ENCODE assay signal across 20 mouse cellular contexts in the genomic region with DNA sequence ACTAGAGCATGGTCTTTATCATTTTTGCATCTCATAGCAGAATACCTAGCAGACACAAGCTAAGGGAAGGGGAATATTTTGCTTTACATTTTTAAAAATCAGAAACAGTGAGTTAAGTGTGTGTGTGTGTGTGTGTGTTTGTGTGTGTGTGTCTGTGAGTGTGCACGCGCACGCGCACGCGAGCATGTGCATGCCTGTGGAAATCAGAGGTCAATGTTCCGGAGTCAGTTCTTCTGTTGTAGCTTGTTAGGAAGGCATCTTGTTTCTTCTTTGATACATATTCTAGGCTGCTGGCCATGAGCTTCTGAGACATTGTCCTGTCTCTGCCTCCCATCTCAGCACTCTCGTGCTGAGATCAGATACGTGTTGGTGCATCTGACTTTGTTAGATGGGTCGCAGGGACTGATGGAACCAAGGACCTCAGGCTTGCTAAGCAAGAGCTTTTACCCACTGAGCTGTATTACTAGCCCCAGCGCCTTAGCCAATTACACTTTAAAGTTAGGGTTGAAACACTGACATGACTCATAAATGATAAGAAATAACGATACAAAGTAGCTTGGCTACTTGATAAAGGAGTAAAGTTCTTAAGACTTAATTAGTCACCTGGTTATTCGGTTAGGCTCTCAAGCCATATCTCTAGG. TPM values are rescaled to one million over a fixed set of nuclear protein-coding genes. Genes with fewer than 3 reads are reported as not detected.
DNase-seq lines count a peak whose midpoint lies in the region; ATAC-seq and TF ChIP-seq lines count a peak whose summit lies in the region.
"Had no signal": no experiment of that assay in that cellular context is flagged by ENCODE, and none has a peak within 500 bp of the region (broad histone marks: within the 10 kb centered on the region; RNA-seq: fewer than 3 reads in every experiment).

No protein-coding gene starts in this region.

- no peak for TF ChIP-seq CTCF in bone marrow, adult 2 months (IDR thresholded peaks at IDR 0.05; ENCODE audit: control insufficient read depth, insufficient read depth, low read length)
- no peak for TF ChIP-seq CTCF in intestine, postnatal 0 days (IDR thresholded peaks at IDR 0.05; ENCODE audit: low read depth)

- WGBS in bone marrow, adult 2 months = 89% methylated on average over 13 of the region's 13 CpGs
- WGBS in intestine, postnatal 0 days = 68% methylated on average over 13 of the region's 13 CpGs

- peak; percentile 74 for ATAC-seq in intestine, postnatal 0 days
- ATAC-seq in erythroid progenitor cell, adult 5-6 weeks (replicated peaks; ENCODE audit: low FRiP score, poor library complexity, severe bottlenecking) = no peak
- ATAC-seq: activated CD4-positive, CD25-positive, alpha-beta regulatory T cell, adult 4 months; forebrain, embryonic 13.5 days; forebrain, postnatal 0 days; hindbrain, embryonic 16.5 days; inflammation-experienced regulatory T-cells, adult 6 months; Patski had no signal

- H3K9ac ChIP-seq in intestine, postnatal 0 days (ENCODE audit: low read depth, low read length) = no peak overlapping the region
- H3K9ac ChIP-seq: embryonic facial prominence, embryonic 13.5 days; forebrain, embryonic 13.5 days; forebrain, postnatal 0 days; heart, embryonic 12.5 days had no signal

- H3K4me1 ChIP-seq in bone marrow, adult 2 months (ENCODE audit: control insufficient read depth, insufficient read depth, low read length) = peaks cover 2% of the 10 kb centered on the region; the same call in 1 of the 2 replicates
- 0 out of 2 replicates have a peak, but pooled peaks cover 3% of the 10 kb centered on the region for H3K4me1 ChIP-seq in intestine, postnatal 0 days (replicated peaks; ENCODE audit: control insufficient read depth, insufficient read depth, low read length)
- H3K4me1 ChIP-seq: embryonic facial prominence, embryonic 13.5 days; forebrain, embryonic 13.5 days had no signal

- peak overlapping the region; percentile 31 for H3K4me3 ChIP-seq in bone marrow, adult 2 months (replicated peaks; ENCODE audit: control insufficient read depth, low read depth, low read length)
- no peak overlapping the region for H3K4me3 ChIP-seq in intestine, postnatal 0 days (ENCODE audit: low read depth, low read length)
- H3K4me3 ChIP-seq: embryonic facial prominence, embryonic 13.5 days; forebrain, embryonic 13.5 days; heart, embryonic 12.5 days had no signal

- no peaks in the 10 kb centered on the region for H3K27me3 ChIP-seq in intestine, postnatal 0 days (replicated peaks; ENCODE audit: control insufficient read depth, insufficient read depth, low read length)
- H3K27me3 ChIP-seq: embryonic facial prominence, embryonic 13.5 days; forebrain, embryonic 13.5 days; heart, embryonic 12.5 days; Patski had no signal

- no peaks in the 10 kb centered on the region for H3K36me3 ChIP-seq in intestine, postnatal 0 days (ENCODE audit: control insufficient read depth, insufficient read depth)
- H3K36me3 ChIP-seq: embryonic facial prominence, embryonic 13.5 days; heart, embryonic 12.5 days had no signal

- H3K9me3 ChIP-seq in intestine, postnatal 0 days (ENCODE audit: control insufficient read depth) = no peaks in the 10 kb centered on the region
- H3K9me3 ChIP-seq: embryonic facial prominence, embryonic 13.5 days; forebrain, embryonic 13.5 days; heart, embryonic 12.5 days had no signal

- no peak overlapping the region for H3K27ac ChIP-seq in bone marrow, adult 2 months (ENCODE audit: control insufficient read depth, insufficient read depth, low read depth, low read length, poor library complexity)
- peak overlapping the region; percentile 81 for H3K27ac ChIP-seq in intestine, postnatal 0 days (ENCODE audit: low read depth, low read length)
- H3K27ac ChIP-seq: embryonic facial prominence, embryonic 13.5 days; forebrain, embryonic 13.5 days had no signal

- peak; percentile 37 for DNase-seq in heart, adult 11 months
- no peak for DNase-seq in heart, postnatal 36 days
- DNase-seq in frontal cortex, postnatal 14 days (ENCODE audit: low spot score in 2 of 2) = no peak
- no peak for DNase-seq in frontal cortex, adult 2 months (ENCODE audit: extremely low spot score in 1 of 2, low spot score in 1 of 2)
- DNase-seq: adrenal gland, postnatal 25 days; cerebellum, adult 11 months; cerebellum, adult 8-10 months; cerebellum, postnatal 25 days; forebrain, postnatal 0 days; gastrocnemius, postnatal 14 days had no signal

- intact Hi-C loops in heart, postnatal 36 days (cut with DNase I) = no loop called here

- H3K4me2 ChIP-seq in intestine, postnatal 0 days (replicated peaks; ENCODE audit: low read depth) = peak overlapping the region; percentile 38
- H3K4me2 ChIP-seq: embryonic facial prominence, embryonic 13.5 days; forebrain, embryonic 13.5 days; heart, embryonic 12.5 days had no signal

- no peak for TF ChIP-seq POLR2A in bone marrow, adult 2 months (IDR thresholded peaks at IDR 0.05; ENCODE audit: borderline replicate concordance, control insufficient read depth, low read depth, low read length)

RNA-seq across cellular contexts. Expression of a gene that starts 15.6 kb away (rescaled TPM):
- total RNA-seq in heart, postnatal 36 days (2021) = 100 to 1,000 TPM; 142 to 147 TPM
- polyA plus RNA-seq in bone marrow, adult 2 months (2011; ENCODE audit: insufficient read depth, insufficient read length, low replicate concordance, missing spikeins) = 3.2 and 33.5 TPM in 2 replicates
- polyA plus RNA-seq in intestine, postnatal 0 days (2015; fragmentation: Nextera tagmentation; extraction: Ambion mirVana) = 1,651 and 1,727 TPM in 2 replicates
- total RNA-seq in erythroid progenitor cell, adult 5-6 weeks (2015; ENCODE audit: low replicate concordance) = 1.4 TPM in 1 of 2 replicates, not detected in the other
- total RNA-seq in erythroid progenitor cell, adult 5-6 weeks (2017; ENCODE audit: low replicate concordance) = 0.77 TPM in 1 of 2 replicates, not detected in the other
- polyA plus RNA-seq in frontal cortex, adult 2 months (2012; rRNA removed) = 22.6 and 40.5 TPM in 2 replicates

RNA-seq across cellular contexts. Expression of a gene that starts 19.5 kb away (rescaled TPM):
- total RNA-seq in heart, postnatal 36 days (2021) = 10 to 100 TPM; 15.0 to 15.7 TPM
- polyA plus RNA-seq in bone marrow, adult 2 months (2011; ENCODE audit: insufficient read depth, insufficient read length, low replicate concordance, missing spikeins) = 3.7 and 10.1 TPM in 2 replicates
- 14.2 and 15.6 TPM in 2 replicates for polyA plus RNA-seq in intestine, postnatal 0 days (2015; fragmentation: Nextera tagmentation; extraction: Ambion mirVana)
- total RNA-seq in erythroid progenitor cell, adult 5-6 weeks (2015; ENCODE audit: low replicate concordance) = not detected in 2 replicates
- total RNA-seq in erythroid progenitor cell, adult 5-6 weeks (2017; ENCODE audit: low replicate concordance) = 2.6 and 8.5 TPM in 2 replicates
- polyA plus RNA-seq in frontal cortex, adult 2 months (2012; rRNA removed) = 1.3 and 2.0 TPM in 2 replicates

Comparison
In these comparisons a context has a peak if more than half of its experiments do, and no peak if none do; other contexts are left out.
1. RNA of a gene that starts 15.6 kb away (polyA plus RNA-seq): 1,651 to 1,727 TPM in intestine, postnatal 0 days; 22.6 to 40.5 TPM in frontal cortex, adult 2 months and 3.2 to 33.5 TPM in bone marrow, adult 2 months; every median in the first group is over 10 times any median in the second.